8 mouse cellular contexts compared by ENCODE assay signal in the genomic region with DNA sequence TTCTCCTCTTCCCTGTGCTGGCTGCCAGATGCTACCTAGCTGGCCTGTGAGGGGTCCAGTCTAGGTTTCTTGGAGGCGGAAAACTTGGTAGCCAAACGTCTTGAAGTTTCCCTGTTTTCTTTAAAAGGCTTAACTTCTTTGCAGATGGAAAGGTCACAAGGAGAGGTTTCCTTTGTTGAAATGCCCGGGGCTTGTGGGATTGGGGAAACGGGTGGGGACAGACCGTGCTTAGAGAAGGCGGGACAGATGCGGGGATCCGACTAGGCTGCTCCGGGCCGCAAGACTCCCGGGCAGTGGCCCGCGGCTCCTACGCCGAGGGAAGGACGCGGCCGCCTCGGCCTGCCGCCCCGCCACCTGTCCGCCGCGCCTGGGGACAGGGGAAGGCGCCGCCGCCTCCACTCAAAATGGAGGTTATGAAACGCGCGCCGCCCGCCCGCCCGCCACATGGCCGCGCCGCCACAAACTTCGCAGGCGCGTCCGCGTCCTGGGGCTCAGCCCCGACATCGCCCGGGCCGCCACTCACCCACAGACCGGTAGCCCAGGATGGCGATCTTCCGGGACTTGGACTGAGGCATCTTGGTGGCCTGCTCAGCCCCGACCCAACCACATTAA. TPM values are rescaled to one million over a fixed set of nuclear protein-coding genes. Genes with fewer than 3 reads are reported as not detected.
DNase-seq lines count a peak whose midpoint lies in the region; ATAC-seq and TF ChIP-seq lines count a peak whose summit lies in the region.

No protein-coding gene starts in this region.

- H3K4me2 ChIP-seq in limb, embryonic 13.5 days (replicated peaks): peak overlapping the region; percentile 89
- H3K4me2 ChIP-seq in midbrain, embryonic 13.5 days (replicated peaks): peak overlapping the region; percentile 78

- no peaks in the 10 kb centered on the region for H3K36me3 ChIP-seq in C2C12 (ENCODE audit: control insufficient read depth, insufficient read depth)
- no peaks in the 10 kb centered on the region for H3K36me3 ChIP-seq in limb, embryonic 13.5 days
- H3K36me3 ChIP-seq in midbrain, embryonic 13.5 days: no peaks in the 10 kb centered on the region

- H3ac ChIP-seq in C2C12 (ENCODE audit: control insufficient read depth, insufficient read length, low read depth): peak overlapping the region; percentile 99

- no peak for TF ChIP-seq CTCF in C2C12 (IDR thresholded peaks at IDR 0.05; ENCODE audit: control insufficient read depth, insufficient read depth, insufficient read length)

- under 1% methylated on average over 50 of the region's 50 CpGs for WGBS in limb, embryonic 13.5 days
- WGBS in midbrain, embryonic 13.5 days: under 1% methylated on average over 35 of the region's 50 CpGs

- H3K9me3 ChIP-seq in limb, embryonic 13.5 days: no peaks in the 10 kb centered on the region
- no peaks in the 10 kb centered on the region for H3K9me3 ChIP-seq in midbrain, embryonic 13.5 days

- H3K79me3 ChIP-seq in C2C12 (ENCODE audit: low read depth): peaks cover 50% of the 10 kb centered on the region

- ATAC-seq in limb, embryonic 13.5 days (ENCODE audit: low FRiP score, low read depth): no peak
- peak; percentile 10 for ATAC-seq in midbrain, embryonic 13.5 days

- H3K27me3 ChIP-seq in C2C12 (ENCODE audit: control insufficient read depth, insufficient read depth, insufficient read length): no peaks in the 10 kb centered on the region
- no peaks in the 10 kb centered on the region for H3K27me3 ChIP-seq in limb, embryonic 13.5 days
- no peaks in the 10 kb centered on the region for H3K27me3 ChIP-seq in midbrain, embryonic 13.5 days

- H3K4me3 ChIP-seq in C2C12 (ENCODE audit: insufficient read depth, poor library complexity, severe bottlenecking): peak overlapping the region; percentile 92
- H3K4me3 ChIP-seq in limb, embryonic 13.5 days: peak overlapping the region; percentile 87
- peak overlapping the region; percentile 88 for H3K4me3 ChIP-seq in midbrain, embryonic 13.5 days (replicated peaks)

- H3K79me2 ChIP-seq in C2C12 (ENCODE audit: control insufficient read depth, insufficient read depth): peaks cover 52% of the 10 kb centered on the region

- intact Hi-C loops in gastrocnemius, postnatal 14 days (cut with DNase I; ENCODE audit: low total_unique reads): no loop called here

- peak; percentile 25 for DNase-seq in gastrocnemius, adult 18-20 months (ENCODE audit: low spot score)
- DNase-seq in gastrocnemius, postnatal 25 days: no peak
- peak; percentile 28 for DNase-seq in c-Kit-positive CD71-positive TER-119-positive erythroid progenitor cells, embryonic 14.5 days (ENCODE audit: low spot score)
- DNase-seq in gastrocnemius, postnatal 14 days: peak; percentile 56
- no peak for DNase-seq in yolk sac, embryonic 10.5 days (ENCODE audit: low spot score)

- peak overlapping the region; percentile 95 for H3K9ac ChIP-seq in limb, embryonic 13.5 days
- peak overlapping the region; percentile 92 for H3K9ac ChIP-seq in midbrain, embryonic 13.5 days (replicated peaks)

- peaks cover 36% of the 10 kb centered on the region for H3K4me1 ChIP-seq in limb, embryonic 13.5 days
- H3K4me1 ChIP-seq in midbrain, embryonic 13.5 days (replicated peaks): peaks cover 38% of the 10 kb centered on the region

- peak overlapping the region; percentile 99 for H3K27ac ChIP-seq in limb, embryonic 13.5 days
- H3K27ac ChIP-seq in midbrain, embryonic 13.5 days: peak overlapping the region; percentile 98

TF ChIP-seq in C2C12, 6 proteins besides CTCF, POLR2A, EP300 and RAD21:
- TF ChIP-seq MAX (IDR thresholded peaks at IDR 0.05) (no peak), FOSL1 (IDR thresholded peaks at IDR 0.05; ENCODE audit: insufficient read depth, low read length, poor library complexity, severe bottlenecking) (no peak), MYOG (IDR thresholded peaks at IDR 0.05; ENCODE audit: control insufficient read depth, extremely low read depth, insufficient read length) (no peak), USF1 (IDR thresholded peaks at IDR 0.05; ENCODE audit: low read depth) (no peak), MYOD1 (IDR thresholded peaks at IDR 0.05; ENCODE audit: control insufficient read depth, insufficient read length, low read depth) (no peak), CEBPB (IDR thresholded peaks at IDR 0.05; ENCODE audit: low read depth) (no peak)

RNA-seq across cellular contexts. Expression of gene Rheb, which starts 0.7 kb away (rescaled TPM):
- total RNA-seq in gastrocnemius, adult 18-20 months (2021): 10 to 100 TPM; 62.1 to 71.5 TPM
- total RNA-seq in gastrocnemius, postnatal 25 days (2021): 10 to 100 TPM; 53.8 to 60.9 TPM
- polyA plus RNA-seq in C2C12 (2012; fragmentation: generic; extraction: Trizol): 47.8 TPM
- 10 to 100 TPM; 55.8 to 56.5 TPM for total RNA-seq in gastrocnemius, postnatal 14 days (2021)
- 231 and 247 TPM in 2 replicates for polyA plus RNA-seq in limb, embryonic 13.5 days (2015; fragmentation: Nextera tagmentation; extraction: Ambion mirVana)
- polyA plus RNA-seq in midbrain, embryonic 13.5 days (2015; fragmentation: Nextera tagmentation; extraction: Ambion mirVana): 206 and 221 TPM in 2 replicates

Comparison
In these comparisons a context has a peak if more than half of its experiments do, and no peak if none do; other contexts are left out.
1. DNase-seq: peak in gastrocnemius, adult 18-20 months (single experiment), c-Kit-positive CD71-positive TER-119-positive erythroid progenitor cells, embryonic 14.5 days (single experiment) and gastrocnemius, postnatal 14 days (single experiment); none in gastrocnemius, postnatal 25 days (single experiment) and yolk sac, embryonic 10.5 days (single experiment).
2. Peak in every context shown above with its lines, with median percentiles within 50 percentile points of each other: H3K4me3 ChIP-seq.